Mouse (Mus musculus) adrenal gland, postnatal 0 days (tissue): ENCODE data around the gene Anln. TPM values are rescaled to one million over a fixed set of nuclear protein-coding genes. Genes with fewer than 3 reads are reported as not detected.

Source experiments
- polyA plus RNA-seq: library from polyadenylated mRNA; unstranded; fragments of >200 nt; fragmentation: Nextera tagmentation; extraction: Ambion mirVana; gene quantifications from 2 replicates; pipeline ENCODE4 v1.2.1, GENCODE M21; 2015

Gene Anln
- polyA plus RNA-seq = 9.5 and 10.1 TPM in 2 replicates

GRCm38 (mm10) chr9:22389021-22389476, at the start of gene Anln:
Anln (minus strand) TSS chr9:22389188.

GRCm38 (mm10) chr9:22411002-22411857, 22.2 kb upstream of the Anln start, which contains the start of gene 9530077C05Rik:
9530077C05Rik (plus strand) TSS chr9:22411513.

GRCm38 (mm10) chr9:22307156-22307919, 81.7 kb downstream of the Anln start, which contains the start of gene Zfp810:
Zfp810 (minus strand) TSS chr9:22307648.

Other genes with a start within 250 kb of the Anln start
- gene Pigyl, start 232.3 kb downstream of the Anln start, polyA plus RNA-seq = 193 and 239 TPM in 2 replicates
- gene Zfp872, start 201.1 kb downstream of the Anln start, polyA plus RNA-seq = 0.25 and 0.36 TPM in 2 replicates
- 11.5 and 19.0 TPM in 2 replicates for gene Zfp809, start 163.5 kb downstream of the Anln start, polyA plus RNA-seq
- 0.99 and 1.3 TPM in 2 replicates for gene Zfp599, start 129.3 kb downstream of the Anln start, polyA plus RNA-seq
- gene Zfp810, start 81.5 kb downstream of the Anln start, polyA plus RNA-seq = 12.7 and 15.2 TPM in 2 replicates
- 9.0 and 9.1 TPM in 2 replicates for gene 9530077C05Rik, start 22.3 kb upstream of the Anln start, polyA plus RNA-seq
- gene Gm17545, start 65.1 kb upstream of the Anln start, polyA plus RNA-seq = not detected in 2 replicates
- 60.3 and 71.6 TPM in 2 replicates for gene Rp9, start 80.6 kb upstream of the Anln start, polyA plus RNA-seq
- gene Bbs9, start 86.5 kb upstream of the Anln start, polyA plus RNA-seq = 13.3 and 15.1 TPM in 2 replicates